Mouse (Mus musculus) heart, adult 2 months (tissue): Measurements from ENCODE around the gene Ofcc1.

Experiments
- CTCF ChIP-seq: fragments of 200-600 bp; IDR thresholded peaks from 2 replicates; pipeline ENCODE4 v1.8.1; 2022; ENCODE audit warnings: antibody characterized with exemption, mild to moderate bottlenecking, moderate library complexity
- POLR2A ChIP-seq: fragments of 200-500 bp; IDR thresholded peaks from 2 replicates; pipeline ENCODE4 v1.6.1; 2011; ENCODE audit warnings: mild to moderate bottlenecking, low read depth, low read length, control low read depth; ENCODE audit not compliant: insufficient read depth

DNA sequence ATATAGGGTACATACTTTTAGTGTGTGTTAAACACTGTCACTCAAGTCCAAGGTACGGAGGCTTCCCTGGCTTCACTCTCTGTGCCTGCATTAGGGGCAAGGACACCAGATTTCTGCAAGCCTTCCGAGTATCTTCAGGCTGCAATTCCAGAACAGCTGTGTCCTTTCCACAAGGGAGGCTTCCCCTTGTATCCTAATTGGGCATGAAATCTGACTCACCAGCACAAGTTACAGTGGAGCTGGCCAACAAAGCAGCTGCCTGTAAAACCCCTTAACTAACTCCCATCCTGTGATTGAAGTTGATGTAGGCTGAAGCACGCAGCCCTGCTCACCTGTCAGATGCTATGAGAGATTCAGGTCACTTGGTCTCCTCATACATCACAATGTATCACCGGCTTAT is 3.6 kb upstream of the Ofcc1 start:
- TF ChIP-seq CTCF, result no peak
- TF ChIP-seq POLR2A, result no peak
